Mouse (Mus musculus) hindbrain, postnatal 0 days (tissue): Measurements from ENCODE around the gene Cds1. TPM values are rescaled to one million over a fixed set of nuclear protein-coding genes. Genes with fewer than 3 reads are reported as not detected.

ENCODE experiments used
- ATAC-seq: fragments of 200-750 bp; cut with Nextera tagmentation; 2 replicates; pipeline ENCODE4 v1.8.0; 2017; ENCODE audit warnings: mild to moderate bottlenecking, moderate TSS enrichment, moderate library complexity
- DNase-seq: peaks from one replicate; pipeline ENCODE4 v3.0.0-alpha.2; 2015; ENCODE audit warnings: low spot score
- H3K27ac ChIP-seq: fragments of 300-500 bp; sonication (generic); 2 replicates; pipeline ENCODE4 v1.5.1; 2014; ENCODE audit warnings: mild to moderate bottlenecking
- H3K27me3 ChIP-seq: fragments of 300-500 bp; sonication (generic); 2 replicates; pipeline ENCODE4 v1.6.1; 2014; ENCODE audit warnings: low read length, mixed read lengths; ENCODE audit not compliant: insufficient read depth
- H3K36me3 ChIP-seq: fragments of 300-500 bp; sonication (generic); 2 replicates; pipeline ENCODE4 v1.6.1; 2014; ENCODE audit warnings: low read length, mixed read lengths; ENCODE audit not compliant: insufficient read depth
- H3K4me1 ChIP-seq: fragments of 300-500 bp; sonication (generic); 2 replicates; pipeline ENCODE4 v1.6.1; 2014; ENCODE audit warnings: antibody characterized with exemption, low read length, mixed read lengths; ENCODE audit not compliant: insufficient read depth
- H3K4me2 ChIP-seq: fragments of 300-500 bp; sonication (generic); 2 replicates; pipeline ENCODE4 v1.6.1; 2014; ENCODE audit warnings: low read depth, mild to moderate bottlenecking, low read length, moderate library complexity, mixed read lengths
- H3K4me3 ChIP-seq: fragments of 300-500 bp; sonication (generic); 2 replicates; pipeline ENCODE4 v1.5.1; 2014; ENCODE audit warnings: low read length
- H3K9ac ChIP-seq: fragments of 300-500 bp; sonication (generic); replicated peaks from 2 replicates; pipeline ENCODE4 v1.6.1; 2014; ENCODE audit warnings: mild to moderate bottlenecking, low read length, moderate library complexity, mixed read lengths
- H3K9me3 ChIP-seq: fragments of 300-500 bp; sonication (generic); 2 replicates; pipeline ENCODE4 v1.6.1; 2016; ENCODE audit warnings: low read length, mixed read lengths
- CTCF ChIP-seq: IDR thresholded peaks from 2 replicates; pipeline ENCODE4 v1.5.1; 2016; ENCODE audit warnings: antibody characterized with exemption, control low read depth, low read depth
- WGBS: fragments of 180-500 bp; shearing (Covaris S2); extraction: QIAGEN DNeasy Blood & Tissue Kit; methylation state at CpG from one replicate; pipeline ENCODE4 v1.1.7; 2014; 5-methylcytosine and 5-hydroxymethylcytosine counted together
- polyA plus RNA-seq: library from polyadenylated mRNA; unstranded; fragments of >200 nt; fragmentation: Nextera tagmentation; extraction: Ambion mirVana; gene quantifications from 2 replicates; pipeline ENCODE4 v1.2.1, GENCODE M21; 2015
- total RNA-seq: library from RNA; depleted of rRNA; stranded (reverse); fragments of >200 nt; gene quantifications from 2 replicates; pipeline ENCODE4 v1.2.3, GENCODE M21; 2014; rRNA removed

Gene Cds1
- total and polyA plus RNA-seq, 2 experiments from 2014 or later, result 11.1 to 20.2 TPM

DNA sequence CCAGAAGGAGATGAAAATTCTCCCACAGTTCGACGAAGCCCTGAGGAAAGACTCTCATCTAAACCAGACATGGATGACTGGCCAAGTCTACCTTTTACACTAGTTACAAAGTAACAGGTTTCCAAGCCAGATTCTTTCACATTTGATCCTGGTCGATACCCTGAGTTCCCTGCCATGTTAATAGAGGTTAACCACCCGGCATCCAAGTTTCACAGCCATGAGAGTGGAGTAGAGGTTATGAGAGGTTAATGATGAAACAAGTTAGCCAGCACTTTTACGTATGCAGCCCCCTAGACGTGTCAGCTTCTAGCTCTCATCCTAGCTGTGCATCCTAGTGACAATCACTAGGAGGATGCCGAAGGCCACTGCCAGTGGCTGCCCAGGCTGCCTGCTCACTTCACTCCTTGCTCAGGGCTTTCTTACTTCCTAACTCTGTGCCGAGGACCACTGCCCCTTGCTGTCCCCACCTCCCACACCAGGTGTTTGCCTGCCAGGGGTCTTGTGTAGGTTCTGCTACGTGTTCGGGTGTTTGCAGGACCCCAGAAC, 94.0 kb downstream of the Cds1 start:
- no peak overlapping the region for H3K9ac ChIP-seq
- H3K4me3 ChIP-seq, result no peak overlapping the region
- H3K4me2 ChIP-seq, result no peak overlapping the region
- no peak overlapping the region for H3K27ac ChIP-seq
- WGBS, result 84% methylated on average over 10 of the region's 10 CpGs
- peaks cover 79% of the 10 kb centered on the region for H3K36me3 ChIP-seq
- no peak for ATAC-seq
- DNase-seq, result no peak
- H3K27me3 ChIP-seq, result no peaks in the 10 kb centered on the region
- H3K4me1 ChIP-seq, result no peaks in the 10 kb centered on the region
- TF ChIP-seq CTCF, result no peak
- no peaks in the 10 kb centered on the region for H3K9me3 ChIP-seq

DNA sequence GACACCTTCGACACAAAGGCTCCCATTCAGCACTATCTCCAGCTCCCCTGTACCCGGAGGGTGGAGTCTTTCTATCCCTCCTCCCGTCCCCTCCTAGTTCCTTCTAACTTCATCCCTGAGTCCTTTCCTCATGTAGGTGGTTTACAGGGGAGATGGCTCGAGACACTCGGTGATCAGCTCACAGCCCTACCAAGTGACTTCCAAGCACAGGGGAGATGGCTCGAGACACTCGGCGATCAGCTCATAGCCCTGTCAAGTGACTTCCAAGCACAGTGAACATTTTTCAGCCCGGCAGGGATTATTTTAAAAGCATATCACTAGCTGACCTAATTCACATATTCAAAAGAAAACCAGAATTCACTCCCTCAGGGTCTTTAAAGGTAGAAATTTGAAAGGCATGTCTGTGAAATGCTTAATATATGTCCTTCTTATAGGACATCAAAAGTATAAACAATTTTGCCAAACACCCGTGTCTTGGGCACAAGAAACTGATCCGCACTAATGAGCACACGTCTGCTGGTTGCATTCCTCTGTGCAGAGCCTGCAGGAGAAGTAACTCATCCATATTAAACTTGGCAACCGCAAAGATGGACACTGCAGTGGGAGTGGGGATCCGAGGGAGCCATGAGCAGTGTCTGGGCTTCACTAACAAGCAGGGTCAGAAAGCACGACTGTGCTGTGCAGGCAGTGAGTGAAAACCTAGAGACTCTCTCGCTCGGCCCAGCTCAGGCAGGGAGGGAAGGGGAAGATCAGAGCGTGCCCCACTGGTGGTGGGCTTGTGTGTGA, 97.0 kb downstream of the Cds1 start:
- H3K4me1 ChIP-seq, result no peaks in the 10 kb centered on the region
- peaks cover 72% of the 10 kb centered on the region for H3K36me3 ChIP-seq
- H3K4me2 ChIP-seq, result no peak overlapping the region
- ATAC-seq (peak; percentile 21), DNase-seq (no peak)
- 0 out of 2 replicates have a peak overlapping the region, but pooled peaks have one; percentile 4 for H3K27ac ChIP-seq
- no peak overlapping the region for H3K9ac ChIP-seq
- H3K4me3 ChIP-seq, result no peak overlapping the region
- WGBS, result 79% methylated on average over 18 of the region's 18 CpGs
- H3K9me3 ChIP-seq, result no peaks in the 10 kb centered on the region
- no peaks in the 10 kb centered on the region for H3K27me3 ChIP-seq
- TF ChIP-seq CTCF, result no peak

DNA sequence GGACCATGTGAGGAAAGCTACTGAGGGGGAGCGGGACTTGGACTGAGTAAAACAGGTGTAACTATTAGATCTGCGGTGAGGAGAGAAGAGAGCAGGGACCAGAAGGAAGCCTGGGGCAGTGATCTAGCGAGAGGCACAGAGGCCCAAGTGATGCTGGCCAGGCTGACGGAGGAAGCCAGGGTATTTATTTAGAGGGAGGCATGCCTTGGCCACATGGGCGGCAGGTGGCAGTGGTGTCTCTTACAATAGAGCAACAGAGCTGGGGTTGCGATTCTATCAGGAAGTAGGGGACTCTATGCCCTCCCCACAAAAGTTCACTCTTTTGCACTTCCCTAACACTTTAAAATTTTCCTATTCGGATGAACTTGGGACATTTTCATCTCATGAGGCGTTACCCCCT, 97.7 kb downstream of the Cds1 start:
- H3K27ac ChIP-seq, result peak overlapping the region; percentile 4; the same call in 1 of the 2 replicates
- ATAC-seq (peak; percentile 34; the same call in 1 of the 2 replicates), DNase-seq (no peak)
- no peak overlapping the region for H3K9ac ChIP-seq
- no peak for TF ChIP-seq CTCF
- no peak overlapping the region for H3K4me3 ChIP-seq
- peaks cover 71% of the 10 kb centered on the region for H3K36me3 ChIP-seq
- H3K4me2 ChIP-seq, result no peak overlapping the region
- H3K27me3 ChIP-seq, result no peaks in the 10 kb centered on the region
- WGBS, result 92% methylated on average over 8 of the region's 8 CpGs
- no peaks in the 10 kb centered on the region for H3K9me3 ChIP-seq
- H3K4me1 ChIP-seq, result no peaks in the 10 kb centered on the region

DNA sequence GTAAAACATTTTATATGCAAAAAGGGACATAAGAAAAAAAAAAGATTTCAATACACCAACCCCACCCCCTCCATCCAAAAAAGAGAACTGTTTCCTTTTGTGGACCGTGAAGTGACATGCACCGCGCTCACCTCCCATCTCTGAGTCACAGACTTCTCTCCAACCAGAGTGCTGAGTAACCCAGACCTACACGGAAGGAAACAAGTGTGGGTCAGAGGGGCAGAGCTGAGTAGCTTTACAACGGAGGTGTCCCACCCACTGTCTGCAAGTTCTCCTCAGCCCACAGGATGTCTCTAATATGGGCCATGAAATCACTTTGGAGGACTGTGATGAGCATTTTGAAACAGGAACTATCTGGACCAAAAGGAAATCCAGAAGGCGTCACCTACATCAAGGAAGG, 99.0 kb downstream of the Cds1 start:
- no peak for ATAC-seq
- WGBS, result 95% methylated on average over 6 of the region's 6 CpGs
- Histone ChIP-seq H3K4me3 (no peak overlapping the region), H3K4me1 (no peaks in the 10 kb centered on the region), H3K27me3 (no peaks in the 10 kb centered on the region), H3K9ac (no peak overlapping the region), H3K36me3 (peaks cover 72% of the 10 kb centered on the region), H3K27ac (no peak overlapping the region), H3K9me3 (no peaks in the 10 kb centered on the region), H3K4me2 (no peak overlapping the region)
- TF ChIP-seq CTCF, result no peak
- no peak for DNase-seq

DNA sequence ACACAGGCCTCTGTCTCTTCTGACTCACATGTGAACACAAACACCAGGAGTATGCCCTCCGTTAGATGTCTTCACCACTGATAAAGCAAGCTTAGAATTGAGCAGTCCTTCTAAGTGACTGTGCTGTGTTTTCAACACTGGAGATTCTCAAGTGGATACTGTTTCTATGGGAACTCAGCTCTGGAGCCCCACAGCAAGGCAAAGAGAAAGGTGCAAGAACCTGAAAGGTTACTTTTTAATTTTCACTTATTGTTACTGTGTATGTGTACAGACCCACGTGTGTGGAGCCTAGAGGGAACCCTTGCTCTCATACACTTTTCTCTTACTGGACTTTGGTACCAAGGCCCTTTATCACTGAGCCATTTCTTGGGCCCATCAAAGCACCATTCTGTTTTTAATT, 101.8 kb downstream of the Cds1 start:
- TF ChIP-seq CTCF, result no peak
- Histone ChIP-seq H3K27me3 (no peaks in the 10 kb centered on the region), H3K4me1 (no peaks in the 10 kb centered on the region), H3K27ac (0 out of 2 replicates have a peak overlapping the region, but pooled peaks have one; percentile 11), H3K36me3 (peaks cover 82% of the 10 kb centered on the region), H3K9ac (no peak overlapping the region), H3K9me3 (no peaks in the 10 kb centered on the region), H3K4me2 (no peak overlapping the region), H3K4me3 (no peak overlapping the region)
- DNase-seq, result no peak
- ATAC-seq, result 0 out of 2 replicates have a peak, but pooled peaks have one; percentile 8
- 67% methylated on average over 2 of the region's 2 CpGs for WGBS

Other genes starting within 250 kb of the Cds1 start
- 2.4 and 2.6 TPM in 2 replicates for gene Nkx6-1, start 100.1 kb upstream of the Cds1 start, total RNA-seq
- 4.3 TPM in 2 replicates for gene Nkx6-1, start 100.1 kb upstream of the Cds1 start, polyA plus RNA-seq